Comparison of ENCODE assay signal across 23 mouse cellular contexts in genomic region chr1:43507809-43508208, GRCm38 (mm10).
DNase-seq lines count a peak whose midpoint lies in the region; ATAC-seq and TF ChIP-seq lines count a peak whose summit lies in the region.
"Had no signal": no experiment of that assay in that cellular context is flagged by ENCODE, and none has a peak within 500 bp of the region (broad histone marks: within the 10 kb centered on the region; RNA-seq: fewer than 3 reads in every experiment).

No protein-coding gene starts in this region.

- H3K27ac ChIP-seq in bone marrow macrophage, adult 2 months (ENCODE audit: insufficient read depth, low read depth, low read length), result peak overlapping the region; percentile 67
- no peak overlapping the region for H3K27ac ChIP-seq in forebrain, embryonic 12.5 days
- H3K27ac ChIP-seq: embryonic facial prominence, embryonic 12.5 days; embryonic facial prominence, embryonic 15.5 days; forebrain, embryonic 15.5 days; heart, adult 2 months; heart, embryonic 10.5 days; heart, embryonic 13.5 days; hindbrain, embryonic 13.5 days had no signal

- H3K36me3 ChIP-seq in forebrain, embryonic 12.5 days (replicated peaks), result peaks cover 15% of the 10 kb centered on the region

- no peak for TF ChIP-seq CTCF in bone marrow macrophage, adult 2 months (IDR thresholded peaks at IDR 0.05; ENCODE audit: low read depth, low read length)

- peaks cover 28% of the 10 kb centered on the region for H3K4me1 ChIP-seq in bone marrow macrophage, adult 2 months (ENCODE audit: control insufficient read depth, insufficient read depth, low read length)
- H3K4me1 ChIP-seq in forebrain, embryonic 12.5 days, result peaks cover 18% of the 10 kb centered on the region

- H3K27me3 ChIP-seq in forebrain, embryonic 12.5 days, result peaks cover 23% of the 10 kb centered on the region
- H3K27me3 ChIP-seq: embryonic facial prominence, embryonic 12.5 days; embryonic facial prominence, embryonic 15.5 days; forebrain, embryonic 15.5 days; heart, embryonic 13.5 days; hindbrain, embryonic 13.5 days had no signal

- no peak overlapping the region for H3K4me3 ChIP-seq in bone marrow macrophage, adult 2 months (ENCODE audit: insufficient read depth, low read length)
- H3K4me3 ChIP-seq in forebrain, embryonic 12.5 days (replicated peaks), result no peak overlapping the region
- H3K4me3 ChIP-seq: embryonic facial prominence, embryonic 12.5 days; embryonic facial prominence, embryonic 15.5 days; forebrain, embryonic 15.5 days; heart, adult 2 months; heart, embryonic 10.5 days; heart, embryonic 13.5 days; hindbrain, embryonic 13.5 days had no signal

- H3K9me3 ChIP-seq in forebrain, embryonic 12.5 days, result 0 out of 2 replicates have a peak, but pooled peaks cover 3% of the 10 kb centered on the region
- H3K9me3 ChIP-seq: embryonic facial prominence, embryonic 12.5 days; embryonic facial prominence, embryonic 15.5 days; forebrain, embryonic 15.5 days; heart, embryonic 10.5 days; heart, embryonic 13.5 days; hindbrain, embryonic 13.5 days had no signal

- no peak for TF ChIP-seq POLR2A in bone marrow macrophage, adult 2 months (IDR thresholded peaks at IDR 0.05; ENCODE audit: borderline replicate concordance, low read depth, low read length)

- DNase-seq in neural tube, embryonic 10.5 days (ENCODE audit: extremely low spot score, low spot score), result no peak
- DNase-seq in layer of hippocampus, adult 8-10 months (ENCODE audit: low spot score in 2 of 2), result no peak
- DNase-seq: adrenal gland, adult 8-10 months; adrenal gland, postnatal 25 days; cerebellum, adult 18-20 months; cerebellum, adult 9-10 months; cerebellum, postnatal 14 days; gastrocnemius, postnatal 25 days; heart, adult 2 months; heart, postnatal 14 days; heart, postnatal 4 days had no signal

- peak; percentile 80 for ATAC-seq in granulocyte monocyte progenitor cell, adult 5-6 weeks (replicated peaks; ENCODE audit: poor library complexity, severe bottlenecking)
- ATAC-seq in megakaryocyte, adult 5-6 weeks (ENCODE audit: poor library complexity, severe bottlenecking), result peak; percentile 74
- no peak for ATAC-seq in forebrain, embryonic 12.5 days (ENCODE audit: low FRiP score)
- ATAC-seq: activated CD4-positive, CD25-positive, alpha-beta regulatory T cell, adult 4 months; forebrain, embryonic 15.5 days; hindbrain, embryonic 16.5 days had no signal

- H3K9ac ChIP-seq in forebrain, embryonic 12.5 days, result no peak overlapping the region
- H3K9ac ChIP-seq: embryonic facial prominence, embryonic 12.5 days; embryonic facial prominence, embryonic 15.5 days; forebrain, embryonic 15.5 days; heart, embryonic 13.5 days; hindbrain, embryonic 13.5 days had no signal

- 86% methylated on average over 1 of the region's 1 CpGs for WGBS in forebrain, embryonic 12.5 days

- H3K4me2 ChIP-seq in forebrain, embryonic 12.5 days, result no peak overlapping the region
- H3K4me2 ChIP-seq: embryonic facial prominence, embryonic 12.5 days; embryonic facial prominence, embryonic 15.5 days; forebrain, embryonic 15.5 days; heart, embryonic 13.5 days; hindbrain, embryonic 13.5 days had no signal
